Mouse (Mus musculus): ENCODE data around the gene Aatk. TPM values are rescaled to one million over a fixed set of nuclear protein-coding genes. Genes with fewer than 3 reads are reported as not detected.

Gene Aatk
- total RNA-seq, 1 experiment = 1.2 TPM

GRCm38 (mm10) chr11:120085891-120086627, 39.1 kb upstream of the Aatk start:
- H3K9ac ChIP-seq (ENCODE audit: insufficient read depth, low read depth, low read length, poor library complexity, severe bottlenecking) = peak overlapping the region; percentile 88
- H3K36me3 ChIP-seq (ENCODE audit: control insufficient read depth, insufficient read depth, low read length, poor library complexity, severe bottlenecking) = peaks cover 9% of the 10 kb centered on the region; the same call in 1 of the 2 replicates
- DNase-seq (ENCODE audit: low read depth, low spot score) = no peak
- no peaks in the 10 kb centered on the region for H3K9me3 ChIP-seq (ENCODE audit: control insufficient read depth, insufficient read depth, low read depth, low read length)
- no peak for TF ChIP-seq ZNF384 (IDR thresholded peaks at IDR 0.05; ENCODE audit: low read depth, low read length)
- TF ChIP-seq ZC3H11A (IDR thresholded peaks at IDR 0.05; ENCODE audit: borderline replicate concordance, low read depth, low read length) = no peak
- no peak for TF ChIP-seq HCFC1 (IDR thresholded peaks at IDR 0.05; ENCODE audit: borderline replicate concordance, insufficient read depth, low read length)
- no peak for TF ChIP-seq MAFK (IDR thresholded peaks at IDR 0.05; ENCODE audit: insufficient read depth, low read depth, low read length)
- no peak for TF ChIP-seq CHD2 (IDR thresholded peaks at IDR 0.05; ENCODE audit: low read depth, low read length)
- H3K4me3 ChIP-seq (ENCODE audit: insufficient read depth in 1 of 2, low read depth in 1 of 2, low read length in 2 of 2, poor library complexity in 1 of 2, severe bottlenecking in 1 of 2) = peak overlapping the region; percentile 88 to 94
- H3K27ac ChIP-seq (ENCODE audit: insufficient read depth, low read depth, low read length, poor library complexity, severe bottlenecking) = no peak overlapping the region
- H3K4me1 ChIP-seq (ENCODE audit: control insufficient read depth in 2 of 2, insufficient read depth in 2 of 2, low read length in 2 of 2, poor library complexity in 1 of 2) = peaks cover 4 to 11% of the 10 kb centered on the region in 2 experiments; a peak in 3 of 4 replicates
- in situ Hi-C loops (cut with MboI; ENCODE audit: low sequenced_read_pairs in 2 of 2, unreplicated experiment in 2 of 2) = no loop called here

- Histone ChIP-seq H3K27ac (ENCODE audit: insufficient read depth, low read depth, low read length, poor library complexity, severe bottlenecking) (no peak overlapping the region), H3K9ac (ENCODE audit: insufficient read depth, low read depth, low read length, poor library complexity, severe bottlenecking) (no peak overlapping the region), H3K36me3 (ENCODE audit: control insufficient read depth, insufficient read depth, low read length, poor library complexity, severe bottlenecking) (peaks cover 26% of the 10 kb centered on the region; the same call in 1 of the 2 replicates), H3K9me3 (ENCODE audit: control insufficient read depth, insufficient read depth, low read depth, low read length) (no peaks in the 10 kb centered on the region), H3K4me1 (ENCODE audit: control insufficient read depth in 2 of 2, insufficient read depth in 2 of 2, low read length in 2 of 2, poor library complexity in 1 of 2) (peaks cover 2 to 8% of the 10 kb centered on the region in 2 experiments; a peak in 2 of 4 replicates), H3K4me3 (ENCODE audit: insufficient read depth in 1 of 2, low read depth in 1 of 2, low read length in 2 of 2, poor library complexity in 1 of 2, severe bottlenecking in 1 of 2) (no peak overlapping the region)
- DNase-seq (ENCODE audit: low read depth, low spot score) = no peak
- TF ChIP-seq HCFC1 (IDR thresholded peaks at IDR 0.05; ENCODE audit: borderline replicate concordance, insufficient read depth, low read length) = no peak
- TF ChIP-seq MAFK (IDR thresholded peaks at IDR 0.05; ENCODE audit: insufficient read depth, low read depth, low read length) = no peak
- no peak for TF ChIP-seq ZC3H11A (IDR thresholded peaks at IDR 0.05; ENCODE audit: borderline replicate concordance, low read depth, low read length)
- TF ChIP-seq CHD2 (IDR thresholded peaks at IDR 0.05; ENCODE audit: low read depth, low read length) = no peak
- TF ChIP-seq ZNF384 (IDR thresholded peaks at IDR 0.05; ENCODE audit: low read depth, low read length) = no peak
- in situ Hi-C loops (cut with MboI; ENCODE audit: low sequenced_read_pairs in 2 of 2, unreplicated experiment in 2 of 2) = no loop called here
These were observed 33.3 kb upstream of the Aatk start for GRCm38 (mm10) chr11:120080282-120080681.

- DNase-seq (ENCODE audit: low read depth, low spot score) = no peak
- no peak overlapping the region for H3K27ac ChIP-seq (ENCODE audit: insufficient read depth, low read depth, low read length, poor library complexity, severe bottlenecking)
- peaks cover 9 to 28% of the 10 kb centered on the region in 2 experiments for H3K4me1 ChIP-seq (ENCODE audit: control insufficient read depth in 2 of 2, insufficient read depth in 2 of 2, low read length in 2 of 2, poor library complexity in 1 of 2)
- in situ Hi-C loops (cut with MboI; ENCODE audit: low sequenced_read_pairs in 2 of 2, unreplicated experiment in 2 of 2) = no loop called here
- no peak overlapping the region for H3K9ac ChIP-seq (ENCODE audit: insufficient read depth, low read depth, low read length, poor library complexity, severe bottlenecking)
- TF ChIP-seq ZNF384 (IDR thresholded peaks at IDR 0.05; ENCODE audit: low read depth, low read length) (no peak), MAFK (IDR thresholded peaks at IDR 0.05; ENCODE audit: insufficient read depth, low read depth, low read length) (no peak), CHD2 (IDR thresholded peaks at IDR 0.05; ENCODE audit: low read depth, low read length) (no peak), HCFC1 (IDR thresholded peaks at IDR 0.05; ENCODE audit: borderline replicate concordance, insufficient read depth, low read length) (no peak), ZC3H11A (IDR thresholded peaks at IDR 0.05; ENCODE audit: borderline replicate concordance, low read depth, low read length) (no peak)
- H3K9me3 ChIP-seq (ENCODE audit: control insufficient read depth, insufficient read depth, low read depth, low read length) = no peaks in the 10 kb centered on the region
- peaks cover 30% of the 10 kb centered on the region; the same call in 1 of the 2 replicates for H3K36me3 ChIP-seq (ENCODE audit: control insufficient read depth, insufficient read depth, low read length, poor library complexity, severe bottlenecking)
- no peak overlapping the region for H3K4me3 ChIP-seq (ENCODE audit: insufficient read depth in 1 of 2, low read depth in 1 of 2, low read length in 2 of 2, poor library complexity in 1 of 2, severe bottlenecking in 1 of 2)
These were observed 29.2 kb upstream of the Aatk start for GRCm38 (mm10) chr11:120076191-120076590.

GRCm38 (mm10) chr11:120072986-120073647, 26.1 kb upstream of the Aatk start:
- no peak for TF ChIP-seq ZC3H11A (IDR thresholded peaks at IDR 0.05; ENCODE audit: borderline replicate concordance, low read depth, low read length)
- no peak for TF ChIP-seq MAFK (IDR thresholded peaks at IDR 0.05; ENCODE audit: insufficient read depth, low read depth, low read length)
- no peak for TF ChIP-seq HCFC1 (IDR thresholded peaks at IDR 0.05; ENCODE audit: borderline replicate concordance, insufficient read depth, low read length)
- Histone ChIP-seq H3K9me3 (ENCODE audit: control insufficient read depth, insufficient read depth, low read depth, low read length) (no peaks in the 10 kb centered on the region), H3K36me3 (ENCODE audit: control insufficient read depth, insufficient read depth, low read length, poor library complexity, severe bottlenecking) (peaks cover 29% of the 10 kb centered on the region), H3K4me1 (ENCODE audit: control insufficient read depth in 2 of 2, insufficient read depth in 2 of 2, low read length in 2 of 2, poor library complexity in 1 of 2) (peaks cover 9 to 40% of the 10 kb centered on the region in 2 experiments), H3K27ac (ENCODE audit: insufficient read depth, low read depth, low read length, poor library complexity, severe bottlenecking) (no peak overlapping the region), H3K4me3 (ENCODE audit: insufficient read depth in 1 of 2, low read depth in 1 of 2, low read length in 2 of 2, poor library complexity in 1 of 2, severe bottlenecking in 1 of 2) (no peak overlapping the region), H3K9ac (ENCODE audit: insufficient read depth, low read depth, low read length, poor library complexity, severe bottlenecking) (no peak overlapping the region)
- no peak for DNase-seq (ENCODE audit: low read depth, low spot score)
- in situ Hi-C loops (cut with MboI; ENCODE audit: low sequenced_read_pairs in 2 of 2, unreplicated experiment in 2 of 2) = no loop called here

All from ES-E14 (cell line).